Mouse (Mus musculus) intestine, embryonic 16.5 days (tissue): Measurements from ENCODE around the gene B630019K06Rik. TPM values are rescaled to one million over a fixed set of nuclear protein-coding genes. Genes with fewer than 3 reads are reported as not detected.

ENCODE experiments used
- ATAC-seq: fragments of 200-750 bp; cut with Nextera tagmentation; 2 replicates; pipeline ENCODE4 v1.8.0; 2017; ENCODE audit warnings: moderate TSS enrichment, moderate library complexity
- H3K27ac ChIP-seq: fragments of 300-500 bp; sonication (generic); 2 replicates; pipeline ENCODE4 v1.5.1; 2014; ENCODE audit warnings: mild to moderate bottlenecking, low read length
- H3K27me3 ChIP-seq: fragments of 300-500 bp; sonication (generic); replicated peaks from 2 replicates; pipeline ENCODE4 v1.6.1; 2014; ENCODE audit warnings: low read length, control low read depth, mixed read lengths; ENCODE audit not compliant: control insufficient read depth, insufficient read depth
- H3K36me3 ChIP-seq: fragments of 300-500 bp; sonication (generic); 2 replicates; pipeline ENCODE4 v1.6.1; 2014; ENCODE audit warnings: low read length, control low read depth; ENCODE audit not compliant: control insufficient read depth, insufficient read depth
- H3K4me1 ChIP-seq: fragments of 300-500 bp; sonication (generic); 2 replicates; pipeline ENCODE4 v1.6.1; 2014; ENCODE audit warnings: low read length, control low read depth, mixed read lengths; ENCODE audit not compliant: control insufficient read depth, insufficient read depth
- H3K4me2 ChIP-seq: fragments of 300-500 bp; sonication (generic); 2 replicates; pipeline ENCODE4 v1.6.1; 2014; ENCODE audit warnings: low read depth, low read length, control low read depth
- H3K4me3 ChIP-seq: fragments of 300-500 bp; sonication (generic); 2 replicates; pipeline ENCODE4 v1.5.1; 2014; ENCODE audit warnings: mild to moderate bottlenecking, low read length
- H3K9ac ChIP-seq: fragments of 300-500 bp; sonication (generic); 2 replicates; pipeline ENCODE4 v1.6.1; 2014; ENCODE audit warnings: low read depth, low read length
- H3K9me3 ChIP-seq: fragments of 300-500 bp; sonication (generic); 2 replicates; pipeline ENCODE4 v1.6.1; 2016; ENCODE audit warnings: low read length, control low read depth; ENCODE audit not compliant: control insufficient read depth
- WGBS: fragments of 180-500 bp; shearing (Covaris S2); extraction: QIAGEN DNeasy Blood & Tissue Kit; methylation state at CpG from one replicate; pipeline ENCODE4 v1.1.7; 2014; 5-methylcytosine and 5-hydroxymethylcytosine counted together
- polyA plus RNA-seq: library from polyadenylated mRNA; unstranded; fragments of >200 nt; fragmentation: Nextera tagmentation; extraction: Ambion mirVana; gene quantifications from 2 replicates; pipeline ENCODE4 v1.2.1, GENCODE M21; 2015

Gene B630019K06Rik
- polyA plus RNA-seq, 1 experiment from 2014 or later = 1.6 TPM

DNA sequence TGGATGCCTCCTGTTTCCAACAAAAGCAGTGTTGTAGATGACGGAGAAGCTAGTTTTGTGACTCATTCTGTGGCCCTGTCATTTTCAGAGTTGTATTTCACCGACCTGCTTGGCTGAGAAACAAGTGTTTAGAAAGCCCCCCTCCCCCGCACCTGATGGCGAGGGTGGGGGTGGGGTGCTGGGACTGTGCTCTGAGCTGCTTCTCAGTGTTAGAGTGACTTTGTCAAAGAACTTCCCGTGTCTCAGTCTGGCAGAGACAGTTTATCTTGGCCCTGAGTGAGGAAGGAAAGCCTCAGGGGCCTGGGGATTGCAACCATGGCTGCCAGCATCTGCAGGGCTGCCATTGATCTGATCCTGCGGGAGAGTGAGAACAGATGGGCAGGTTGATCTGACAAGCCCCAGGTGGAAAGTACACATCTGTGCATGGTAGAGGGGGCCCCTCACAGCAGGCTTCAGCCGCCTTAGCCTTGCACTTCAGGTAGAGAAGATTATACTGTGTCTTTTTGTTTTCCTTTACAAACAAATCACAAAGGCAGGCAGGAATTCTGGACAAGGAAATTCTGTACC is 9.8 kb downstream of the B630019K06Rik start:
- Histone ChIP-seq H3K27ac (no peak overlapping the region), H3K4me3 (no peak overlapping the region), H3K9ac (no peak overlapping the region), H3K4me1 (no peaks in the 10 kb centered on the region), H3K9me3 (no peaks in the 10 kb centered on the region), H3K4me2 (no peak overlapping the region), H3K36me3 (no peaks in the 10 kb centered on the region), H3K27me3 (no peaks in the 10 kb centered on the region)
- 32% methylated on average over 7 of the region's 7 CpGs for WGBS
- no peak for ATAC-seq

DNA sequence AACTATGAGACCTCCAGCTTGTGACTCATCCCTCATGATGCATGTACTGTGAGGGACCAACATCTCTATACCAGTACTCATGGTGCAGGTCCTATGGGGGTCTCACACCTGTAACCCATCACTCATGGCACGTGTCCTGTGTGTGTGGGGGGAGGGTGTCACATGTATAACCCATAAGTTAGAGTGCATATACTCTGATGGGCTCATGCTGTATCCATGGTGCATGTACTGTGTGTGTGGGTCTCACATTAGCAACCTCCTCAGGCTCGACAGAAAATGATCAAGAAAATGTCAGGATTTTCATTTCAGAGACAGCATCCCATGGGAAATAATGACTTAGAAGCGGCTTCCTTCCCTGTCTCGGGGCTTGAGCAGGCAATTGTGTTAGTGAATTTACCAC is 28.9 kb downstream of the B630019K06Rik start:
- H3K9me3 ChIP-seq = no peaks in the 10 kb centered on the region
- H3K4me3 ChIP-seq = no peak overlapping the region
- ATAC-seq = no peak
- no peak overlapping the region for H3K27ac ChIP-seq
- H3K4me2 ChIP-seq = no peak overlapping the region
- H3K9ac ChIP-seq = no peak overlapping the region
- H3K4me1 ChIP-seq = no peaks in the 10 kb centered on the region
- WGBS = 73% methylated on average over 4 of the region's 4 CpGs
- H3K27me3 ChIP-seq = no peaks in the 10 kb centered on the region
- H3K36me3 ChIP-seq = no peaks in the 10 kb centered on the region

DNA sequence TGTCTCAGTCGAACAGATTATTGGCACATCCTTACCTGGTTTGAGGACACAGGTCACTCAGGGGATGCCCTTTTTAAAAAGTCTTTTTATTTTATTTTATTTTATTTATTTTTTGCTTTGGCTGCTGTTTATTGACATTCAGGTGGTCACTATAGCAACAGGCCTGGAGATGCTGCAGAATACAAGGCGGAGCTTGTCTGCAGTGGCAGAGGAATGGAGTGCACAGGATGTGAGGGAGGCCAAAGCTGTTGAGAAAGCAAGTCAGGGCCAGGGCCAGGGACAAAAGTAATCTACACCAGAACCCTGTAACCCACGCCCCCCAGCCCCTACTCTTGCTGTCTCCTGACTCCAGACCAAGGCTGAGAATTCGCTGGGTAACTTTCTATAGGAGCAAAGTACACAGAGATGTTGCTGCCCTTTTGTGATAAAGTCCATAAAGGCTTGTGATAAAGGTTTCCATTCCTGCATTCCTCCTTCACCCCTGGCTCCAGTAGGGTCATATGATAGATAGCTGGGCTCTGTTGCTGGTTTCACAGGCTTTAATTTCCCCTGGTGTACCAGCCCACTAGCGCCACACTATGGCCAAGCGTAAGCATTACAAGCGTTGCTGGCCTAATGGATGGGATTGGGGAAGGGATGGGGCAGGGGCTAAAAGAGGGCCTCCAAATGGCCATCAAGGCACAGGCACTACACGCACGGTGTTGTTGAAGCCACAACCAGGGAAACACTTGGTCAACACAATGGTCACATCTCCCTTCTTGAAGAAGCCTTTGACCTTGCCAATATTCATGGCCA is 29.8 kb downstream of the B630019K06Rik start:
- WGBS = 53% methylated on average over 9 of the region's 9 CpGs
- Histone ChIP-seq H3K9me3 (no peaks in the 10 kb centered on the region), H3K4me1 (no peaks in the 10 kb centered on the region), H3K36me3 (no peaks in the 10 kb centered on the region), H3K9ac (no peak overlapping the region), H3K27me3 (no peaks in the 10 kb centered on the region), H3K27ac (no peak overlapping the region), H3K4me2 (no peak overlapping the region), H3K4me3 (no peak overlapping the region)
- no peak for ATAC-seq

- H3K4me3 ChIP-seq = no peak overlapping the region
- 30% methylated on average over 4 of the region's 4 CpGs for WGBS
- H3K4me1 ChIP-seq = no peaks in the 10 kb centered on the region
- no peaks in the 10 kb centered on the region for H3K36me3 ChIP-seq
- H3K27me3 ChIP-seq = no peaks in the 10 kb centered on the region
- H3K4me2 ChIP-seq = no peak overlapping the region
- no peaks in the 10 kb centered on the region for H3K9me3 ChIP-seq
- no peak overlapping the region for H3K9ac ChIP-seq
- no peak overlapping the region for H3K27ac ChIP-seq
- no peak for ATAC-seq
These were observed 35.1 kb downstream of the B630019K06Rik start for GRCm38 (mm10) chrX:8927308-8927707.

GRCm38 (mm10) chrX:8944041-8944440 is 51.9 kb downstream of the B630019K06Rik start:
- H3K4me3 ChIP-seq = no peak overlapping the region
- no peaks in the 10 kb centered on the region for H3K27me3 ChIP-seq
- no peak for ATAC-seq
- H3K27ac ChIP-seq = no peak overlapping the region
- H3K4me2 ChIP-seq = no peak overlapping the region
- WGBS = 74% methylated on average over 8 of the region's 8 CpGs
- H3K9ac ChIP-seq = no peak overlapping the region
- H3K4me1 ChIP-seq = no peaks in the 10 kb centered on the region
- no peaks in the 10 kb centered on the region for H3K36me3 ChIP-seq
- H3K9me3 ChIP-seq = no peaks in the 10 kb centered on the region

Other genes starting within 250 kb of the B630019K06Rik start
- gene Ssxb8, start 201.5 kb upstream of the B630019K06Rik start, polyA plus RNA-seq = not detected in 2 replicates
- not detected in 2 replicates for gene Ssx9, start 143.9 kb upstream of the B630019K06Rik start, polyA plus RNA-seq
- gene Ssxb5, start 88.7 kb upstream of the B630019K06Rik start, polyA plus RNA-seq = not detected in 2 replicates
- gene Gm6592, start 48.4 kb upstream of the B630019K06Rik start, polyA plus RNA-seq = not detected in 2 replicates
- gene Gm5751, start 18.1 kb upstream of the B630019K06Rik start, polyA plus RNA-seq = not detected in 2 replicates
- not detected in 2 replicates for gene Fthl17b, start 70.6 kb downstream of the B630019K06Rik start, polyA plus RNA-seq
- not detected in 2 replicates for gene Fthl17c, start 84.2 kb downstream of the B630019K06Rik start, polyA plus RNA-seq
- not detected in 2 replicates for gene Fthl17d, start 94.4 kb downstream of the B630019K06Rik start, polyA plus RNA-seq
- not detected in 2 replicates for gene Fthl17e, start 141.1 kb downstream of the B630019K06Rik start, polyA plus RNA-seq
- gene Fthl17f, start 170.6 kb downstream of the B630019K06Rik start, polyA plus RNA-seq = not detected in 2 replicates
- gene 4930402K13Rik, start 212.2 kb downstream of the B630019K06Rik start, polyA plus RNA-seq = not detected in 2 replicates